Mouse (Mus musculus) stomach, embryonic 16.5 days (tissue): ENCODE measurements around the gene Ano6. TPM values are rescaled to one million over a fixed set of nuclear protein-coding genes. Genes with fewer than 3 reads are reported as not detected.
A peak's percentile ranks its signal among the peaks of the same experiment; 100 is the strongest.

Source experiments
- ATAC-seq: fragments of 200-750 bp; cut with Nextera tagmentation; 2 replicates; pipeline ENCODE4 v1.8.0; 2017; ENCODE audit warnings: moderate number of reproducible peaks, moderate TSS enrichment; ENCODE audit not compliant: insufficient read depth, low FRiP score
- H3K27ac ChIP-seq: fragments of 300-500 bp; sonication (generic); 2 replicates; pipeline ENCODE4 v1.5.1; 2014; ENCODE audit warnings: low read length
- H3K27me3 ChIP-seq: fragments of 300-500 bp; sonication (generic); 2 replicates; pipeline ENCODE4 v1.6.1; 2014; ENCODE audit warnings: low read length, control low read depth, mixed read lengths; ENCODE audit not compliant: control insufficient read depth, insufficient read depth
- H3K36me3 ChIP-seq: fragments of 300-500 bp; sonication (generic); 2 replicates; pipeline ENCODE4 v1.6.1; 2014; ENCODE audit warnings: low read length; ENCODE audit not compliant: control insufficient read depth, insufficient read depth
- H3K4me1 ChIP-seq: fragments of 300-500 bp; sonication (generic); 2 replicates; pipeline ENCODE4 v1.6.1; 2014; ENCODE audit warnings: low read length, control low read depth, mixed read lengths; ENCODE audit not compliant: control insufficient read depth, insufficient read depth
- H3K4me2 ChIP-seq: fragments of 300-500 bp; sonication (generic); 2 replicates; pipeline ENCODE4 v1.6.1; 2014; ENCODE audit warnings: low read depth, low read length, mixed read lengths
- H3K4me3 ChIP-seq: fragments of 300-500 bp; sonication (generic); replicated peaks from 2 replicates; pipeline ENCODE4 v1.5.1; 2014; ENCODE audit warnings: mild to moderate bottlenecking, low read length
- H3K9ac ChIP-seq: fragments of 300-500 bp; sonication (generic); 2 replicates; pipeline ENCODE4 v1.6.1; 2014; ENCODE audit warnings: low read length
- H3K9me3 ChIP-seq: fragments of 300-500 bp; sonication (generic); replicated peaks from 2 replicates; pipeline ENCODE4 v1.6.1; 2016; ENCODE audit warnings: low read length, control low read depth; ENCODE audit not compliant: control insufficient read depth
- WGBS: fragments of 180-500 bp; shearing (Covaris S2); extraction: QIAGEN DNeasy Blood & Tissue Kit; methylation state at CpG from one replicate; pipeline ENCODE4 v1.1.7; 2014; 5-methylcytosine and 5-hydroxymethylcytosine counted together
- polyA plus RNA-seq: library from polyadenylated mRNA; unstranded; fragments of >200 nt; fragmentation: Nextera tagmentation; extraction: Ambion mirVana; gene quantifications from 2 replicates; pipeline ENCODE4 v1.2.1, GENCODE M21; 2015

Ano6 gene
- 41.8 and 44.9 TPM in 2 replicates for polyA plus RNA-seq

DNA sequence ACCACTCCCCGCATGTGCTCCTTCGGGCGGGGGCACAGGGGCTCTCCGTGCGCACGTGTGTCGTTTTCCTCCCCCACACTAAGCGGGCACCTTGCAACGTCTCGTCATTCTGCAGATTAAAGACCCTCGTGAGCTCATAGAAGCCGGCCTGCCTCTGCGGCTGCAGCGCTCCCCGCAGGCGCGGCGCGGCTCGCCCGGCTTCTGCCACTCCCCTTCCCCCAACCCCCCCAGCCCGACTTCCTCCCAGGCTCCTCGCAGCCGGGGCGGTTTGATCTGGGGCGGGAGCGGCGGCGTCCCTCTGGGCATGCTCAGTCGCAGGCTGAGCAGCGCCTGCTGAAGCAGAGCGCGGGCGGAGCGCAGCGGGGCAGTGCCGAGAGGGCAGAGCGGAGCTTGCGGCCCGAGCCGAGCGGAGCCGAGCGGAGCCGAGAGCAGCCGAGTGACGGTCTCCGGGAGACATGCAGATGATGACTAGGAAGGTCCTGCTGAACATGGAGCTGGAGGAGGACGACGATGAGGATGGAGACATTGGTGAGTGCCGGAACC, at the start of gene Ano6:
Ano6 (plus strand) TSS at position 315 of the 543 bp plus-strand sequence.
- peak within 1 kb of the TSS; percentile 85 for H3K27ac ChIP-seq
- peak within 1 kb of the TSS; percentile 88 for H3K9ac ChIP-seq
- H3K4me3 ChIP-seq, result peak within 1 kb of the TSS; percentile 69
- peak; percentile 96 for ATAC-seq
- peak within 1 kb of the TSS; percentile 76 for H3K4me2 ChIP-seq
- H3K4me1 ChIP-seq, result peaks cover 23% of the 10 kb centered on the region
- H3K36me3 ChIP-seq, result no peaks in the 10 kb centered on the region
- H3K27me3 ChIP-seq, result no peaks in the 10 kb centered on the region
- no peaks in the 10 kb centered on the region for H3K9me3 ChIP-seq
- WGBS, result under 1% methylated on average over 51 of the region's 51 CpGs

DNA sequence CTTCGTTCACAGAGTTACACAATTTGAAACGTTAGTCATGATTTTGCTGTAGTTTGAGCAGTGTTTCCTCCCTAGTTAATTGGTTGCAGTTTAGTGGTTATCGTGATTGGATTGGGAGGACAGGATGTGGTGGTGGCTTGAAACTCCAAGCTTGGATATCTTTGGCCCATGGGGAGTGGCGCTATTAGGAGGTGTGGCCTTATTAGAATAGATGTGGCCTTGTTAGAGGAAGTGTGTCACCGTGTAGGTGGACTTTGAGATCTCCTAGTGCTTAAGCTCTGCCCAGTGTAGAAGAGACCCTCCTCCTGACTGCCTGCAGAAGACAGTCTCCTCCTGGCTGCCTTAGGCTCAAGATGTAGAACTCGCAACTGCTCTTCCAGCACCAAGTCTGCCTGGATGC, 47.7 kb upstream of the Ano6 start:
- no peak overlapping the region for H3K9ac ChIP-seq
- 83% methylated on average over 6 of the region's 6 CpGs for WGBS
- no peaks in the 10 kb centered on the region for H3K9me3 ChIP-seq
- ATAC-seq, result no peak
- no peaks in the 10 kb centered on the region for H3K27me3 ChIP-seq
- H3K4me3 ChIP-seq, result no peak overlapping the region
- H3K4me1 ChIP-seq, result peaks cover 4% of the 10 kb centered on the region; the same call in 1 of the 2 replicates
- H3K36me3 ChIP-seq, result no peaks in the 10 kb centered on the region
- H3K27ac ChIP-seq, result no peak overlapping the region
- H3K4me2 ChIP-seq, result no peak overlapping the region

DNA sequence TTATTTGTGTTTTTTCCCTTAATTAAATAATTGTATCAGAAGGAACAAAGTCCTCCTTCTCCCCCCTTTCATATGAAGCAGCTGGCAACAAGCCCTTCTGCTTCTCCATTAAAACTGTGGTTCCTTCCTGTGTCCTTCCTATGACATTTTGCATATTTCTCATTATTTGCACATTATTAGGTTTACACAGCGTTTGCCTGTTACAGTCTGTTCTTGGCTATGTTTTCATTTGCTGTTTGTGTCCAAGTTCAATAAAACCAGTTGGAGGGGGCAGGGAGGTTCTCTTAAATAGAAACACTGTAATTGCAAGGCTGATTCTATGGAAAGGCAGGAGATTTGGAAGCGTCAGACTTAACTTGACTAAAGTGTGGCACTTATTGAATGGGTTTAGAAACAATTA, 46.8 kb upstream of the Ano6 start:
- Histone ChIP-seq H3K4me3 (no peak overlapping the region), H3K9me3 (no peaks in the 10 kb centered on the region)
- WGBS, result 54% methylated on average over 2 of the region's 2 CpGs

DNA sequence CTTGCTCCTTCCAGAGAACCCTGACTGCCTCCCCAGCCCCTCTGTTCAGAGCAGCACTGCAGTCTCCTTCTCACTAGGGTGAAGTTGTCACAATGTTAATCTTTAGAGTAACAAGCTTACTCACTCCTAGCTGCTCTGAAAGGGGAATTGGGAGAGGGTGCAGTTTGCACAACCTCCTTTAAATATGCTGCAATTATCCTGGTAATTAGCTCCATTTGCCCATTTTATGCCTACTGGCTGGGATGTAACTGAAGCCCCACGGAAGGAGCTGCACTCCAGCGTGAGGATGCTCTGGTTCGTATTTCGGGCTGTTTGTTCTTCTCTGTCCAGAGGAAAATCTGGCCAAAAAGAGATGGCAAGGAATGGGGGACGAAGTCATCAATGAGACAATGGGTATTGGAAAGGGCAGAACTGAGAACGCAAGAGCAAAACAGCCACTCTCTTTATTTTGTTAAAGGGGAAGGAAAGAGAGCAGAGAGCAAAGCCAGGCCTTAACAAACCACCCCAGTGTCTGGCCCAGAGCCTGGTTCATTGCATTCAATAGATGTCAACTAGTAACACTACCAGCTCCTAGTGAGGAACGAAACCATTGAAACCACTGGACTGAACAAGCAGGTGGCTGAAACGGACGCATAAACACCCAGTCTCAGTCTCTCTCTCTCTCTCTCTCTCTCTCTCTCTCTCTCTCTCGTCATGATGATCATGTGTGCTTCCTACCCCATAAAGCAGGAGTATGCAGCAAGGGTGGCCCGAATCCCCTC, 45.1 kb upstream of the Ano6 start:
- H3K9me3 ChIP-seq, result no peaks in the 10 kb centered on the region
- no peaks in the 10 kb centered on the region for H3K27me3 ChIP-seq
- no peak overlapping the region for H3K4me2 ChIP-seq
- H3K36me3 ChIP-seq, result no peaks in the 10 kb centered on the region
- H3K9ac ChIP-seq, result no peak overlapping the region
- ATAC-seq, result no peak; the same call in 1 of the 2 replicates
- WGBS, result 67% methylated on average over 10 of the region's 11 CpGs
- no peak overlapping the region for H3K4me3 ChIP-seq
- peaks cover 4% of the 10 kb centered on the region; the same call in 1 of the 2 replicates for H3K4me1 ChIP-seq
- H3K27ac ChIP-seq, result no peak overlapping the region

More for the DNA sequence above, 46.8 kb upstream of the Ano6 start:
- H3K27me3 ChIP-seq, result no peaks in the 10 kb centered on the region
- H3K36me3 ChIP-seq, result no peaks in the 10 kb centered on the region
- no peak for ATAC-seq
- no peak overlapping the region for H3K9ac ChIP-seq
- H3K4me2 ChIP-seq, result no peak overlapping the region
- H3K27ac ChIP-seq, result 0 out of 2 replicates have a peak overlapping the region, but pooled peaks have one; percentile 14
- peaks cover 4% of the 10 kb centered on the region; the same call in 1 of the 2 replicates for H3K4me1 ChIP-seq

DNA sequence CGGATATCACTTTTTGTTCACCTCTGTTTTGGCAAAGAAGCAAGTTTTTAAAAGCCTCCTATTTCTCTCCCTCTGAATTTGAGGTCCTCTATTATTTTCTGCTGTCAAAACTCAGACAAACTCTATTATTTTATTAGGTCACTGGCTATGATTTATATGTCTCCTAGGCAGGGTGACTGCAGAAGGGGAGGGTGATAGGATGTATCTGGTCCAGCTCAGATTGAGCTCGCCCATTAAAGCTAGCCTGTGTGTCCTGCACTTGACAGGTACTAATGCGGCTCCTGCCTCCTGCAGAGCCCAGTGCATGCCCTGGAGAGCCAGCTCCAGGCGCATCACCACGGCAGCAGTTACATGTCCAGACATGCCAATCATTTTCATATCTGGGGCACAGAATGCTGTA, 44.1 kb upstream of the Ano6 start:
- no peak overlapping the region for H3K9ac ChIP-seq
- peak; percentile 56; the same call in 1 of the 2 replicates for ATAC-seq
- 49% methylated on average over 5 of the region's 5 CpGs for WGBS
- H3K4me3 ChIP-seq, result no peak overlapping the region
- no peaks in the 10 kb centered on the region for H3K36me3 ChIP-seq
- no peak overlapping the region for H3K4me2 ChIP-seq
- no peaks in the 10 kb centered on the region for H3K9me3 ChIP-seq
- H3K4me1 ChIP-seq, result peaks cover 4% of the 10 kb centered on the region; the same call in 1 of the 2 replicates
- no peak overlapping the region for H3K27ac ChIP-seq
- no peaks in the 10 kb centered on the region for H3K27me3 ChIP-seq

GRCm38 (mm10) chr15:95746955-95747931, 43.4 kb upstream of the Ano6 start:
- no peak overlapping the region for H3K9ac ChIP-seq

GRCm38 (mm10) chr15:95749216-95749615, 41.4 kb upstream of the Ano6 start:
- no peaks in the 10 kb centered on the region for H3K27me3 ChIP-seq
- no peak overlapping the region for H3K27ac ChIP-seq
- H3K36me3 ChIP-seq, result no peaks in the 10 kb centered on the region
- 68% methylated on average over 5 of the region's 5 CpGs for WGBS
- H3K4me2 ChIP-seq, result no peak overlapping the region
- no peak overlapping the region for H3K9ac ChIP-seq
- no peak for ATAC-seq
- no peaks in the 10 kb centered on the region for H3K9me3 ChIP-seq
- H3K4me3 ChIP-seq, result no peak overlapping the region
- H3K4me1 ChIP-seq, result peaks cover 4% of the 10 kb centered on the region; the same call in 1 of the 2 replicates

More at GRCm38 (mm10) chr15:95746955-95747931, 43.4 kb upstream of the Ano6 start:
- Histone ChIP-seq H3K4me3 (no peak overlapping the region), H3K4me2 (no peak overlapping the region), H3K4me1 (peaks cover 4% of the 10 kb centered on the region; the same call in 1 of the 2 replicates), H3K27ac (no peak overlapping the region), H3K9me3 (no peaks in the 10 kb centered on the region), H3K27me3 (no peaks in the 10 kb centered on the region), H3K36me3 (no peaks in the 10 kb centered on the region)
- WGBS, result 70% methylated on average over 16 of the region's 16 CpGs
- ATAC-seq, result no peak

DNA sequence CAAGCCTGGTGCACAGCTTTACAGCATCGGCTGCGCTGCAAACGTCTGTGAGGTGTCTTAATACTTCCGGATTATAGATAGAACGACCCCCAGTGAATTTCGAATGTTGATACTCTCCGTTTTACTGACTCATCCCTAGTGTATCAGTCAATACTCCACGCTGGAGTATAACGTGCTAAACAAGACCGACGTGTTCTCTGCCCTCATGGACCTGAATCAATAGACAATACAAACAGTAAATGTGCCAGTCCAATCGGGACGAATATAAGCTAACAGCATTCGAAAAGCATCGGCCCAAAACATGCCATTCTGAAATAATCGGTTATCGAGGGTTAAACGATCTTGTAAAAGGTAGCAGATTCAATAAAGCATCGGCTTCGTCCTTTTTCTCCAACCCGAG, 40.6 kb upstream of the Ano6 start:
- Histone ChIP-seq H3K27me3 (no peaks in the 10 kb centered on the region), H3K9me3 (no peaks in the 10 kb centered on the region), H3K27ac (no peak overlapping the region), H3K4me2 (no peak overlapping the region), H3K4me3 (no peak overlapping the region), H3K9ac (no peak overlapping the region), H3K36me3 (no peaks in the 10 kb centered on the region), H3K4me1 (peaks cover 4% of the 10 kb centered on the region; the same call in 1 of the 2 replicates)
- ATAC-seq, result no peak
- 76% methylated on average over 21 of the region's 21 CpGs for WGBS
